Mouse (Mus musculus) midbrain, postnatal 0 days (tissue): Measurements from ENCODE around the gene Ppp4r2. TPM values are rescaled to one million over a fixed set of nuclear protein-coding genes. Genes with fewer than 3 reads are reported as not detected.

ENCODE experiments used
- ATAC-seq: fragments of 200-750 bp; cut with Nextera tagmentation; 2 replicates; pipeline ENCODE4 v1.8.0; 2017; ENCODE audit warnings: moderate number of reproducible peaks, mild to moderate bottlenecking, moderate TSS enrichment, moderate library complexity; ENCODE audit not compliant: low FRiP score
- DNase-seq: peaks from one replicate; pipeline ENCODE4 v3.0.0-alpha.2; 2015; ENCODE audit warnings: low spot score
- H3K27ac ChIP-seq: fragments of 300-500 bp; sonication (generic); 2 replicates; pipeline ENCODE4 v1.5.1; 2014; ENCODE audit warnings: low read depth, mild to moderate bottlenecking, low read length, mixed read lengths
- H3K27me3 ChIP-seq: fragments of 300-500 bp; sonication (generic); 2 replicates; pipeline ENCODE4 v1.6.1; 2014; ENCODE audit warnings: low read length, control low read depth, mixed read lengths; ENCODE audit not compliant: insufficient read depth
- H3K36me3 ChIP-seq: fragments of 300-500 bp; sonication (generic); 2 replicates; pipeline ENCODE4 v1.6.1; 2014; ENCODE audit warnings: low read length, control low read depth, mixed read lengths; ENCODE audit not compliant: insufficient read depth
- H3K4me1 ChIP-seq: fragments of 300-500 bp; sonication (generic); 2 replicates; pipeline ENCODE4 v1.6.1; 2014; ENCODE audit warnings: mild to moderate bottlenecking, control low read depth, antibody characterized with exemption, low read length, mixed read lengths; ENCODE audit not compliant: insufficient read depth
- H3K4me2 ChIP-seq: fragments of 300-500 bp; sonication (generic); 2 replicates; pipeline ENCODE4 v1.6.1; 2014; ENCODE audit warnings: low read depth, mild to moderate bottlenecking, low read length, mixed read lengths; ENCODE audit not compliant: poor library complexity, severe bottlenecking
- H3K4me3 ChIP-seq: fragments of 300-500 bp; sonication (generic); 2 replicates; pipeline ENCODE4 v1.5.1; 2014; ENCODE audit warnings: low read depth, mild to moderate bottlenecking, low read length, moderate library complexity
- H3K9ac ChIP-seq: fragments of 300-500 bp; sonication (generic); replicated peaks from 2 replicates; pipeline ENCODE4 v1.6.1; 2014; ENCODE audit warnings: mild to moderate bottlenecking, low read length, moderate library complexity, mixed read lengths; ENCODE audit not compliant: poor library complexity, severe bottlenecking
- H3K9me3 ChIP-seq: fragments of 300-500 bp; sonication (generic); 2 replicates; pipeline ENCODE4 v1.6.1; 2016; ENCODE audit warnings: low read length, control low read depth
- CTCF ChIP-seq: IDR thresholded peaks from 2 replicates; pipeline ENCODE4 v1.5.1; 2016; ENCODE audit warnings: antibody characterized with exemption, mild to moderate bottlenecking
- WGBS: fragments of 180-500 bp; shearing (Covaris S2); extraction: QIAGEN DNeasy Blood & Tissue Kit; methylation state at CpG from one replicate; pipeline ENCODE4 v1.1.7; 2014; 5-methylcytosine and 5-hydroxymethylcytosine counted together
- polyA plus RNA-seq: library from polyadenylated mRNA; unstranded; fragments of >200 nt; fragmentation: Nextera tagmentation; extraction: Ambion mirVana; gene quantifications from 2 replicates; pipeline ENCODE4 v1.2.1, GENCODE M21; 2015
- total RNA-seq: library from RNA; depleted of rRNA; stranded (reverse); fragments of >200 nt; gene quantifications from 2 replicates; pipeline ENCODE4 v1.2.3, GENCODE M21; 2014; rRNA removed

Gene Ppp4r2
- total and polyA plus RNA-seq, 2 experiments from 2014 or later, result 10.0 to 32.7 TPM

DNA sequence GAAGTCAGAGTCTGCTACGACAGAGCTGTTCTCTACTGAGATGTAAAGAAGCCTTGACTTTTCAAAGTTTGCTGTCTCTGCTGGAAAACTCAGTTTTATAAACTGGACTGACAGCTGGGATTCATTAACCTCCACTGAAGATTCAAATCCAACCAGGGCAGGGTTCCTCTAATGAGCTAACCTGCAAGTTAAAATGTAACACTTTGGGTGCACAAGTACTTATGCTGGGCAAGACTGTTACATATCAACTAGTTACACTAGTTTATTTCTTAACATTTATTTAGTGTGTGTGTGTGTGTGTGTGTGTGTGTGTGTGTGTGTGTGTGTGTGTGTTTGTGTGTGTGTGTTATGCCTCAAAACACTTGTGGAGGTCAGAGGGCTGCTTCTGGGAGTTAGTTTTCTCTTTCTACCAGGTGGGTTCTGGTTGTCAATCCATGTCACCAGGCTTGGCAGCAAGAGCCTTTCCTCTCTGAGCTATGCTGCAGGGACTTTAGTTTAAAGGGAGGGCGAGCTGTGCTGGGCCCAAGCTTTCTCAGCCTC, 76.8 kb downstream of the Ppp4r2 start:
- Histone ChIP-seq H3K4me2 (no peak overlapping the region), H3K36me3 (no peaks in the 10 kb centered on the region), H3K27me3 (no peaks in the 10 kb centered on the region), H3K27ac (no peak overlapping the region), H3K4me3 (no peak overlapping the region), H3K9me3 (no peaks in the 10 kb centered on the region), H3K9ac (no peak overlapping the region), H3K4me1 (no peaks in the 10 kb centered on the region)
- ATAC-seq (no peak), DNase-seq (no peak)
- TF ChIP-seq CTCF, result no peak
- WGBS, result 69% methylated on average over 2 of the region's 2 CpGs

Other genes with a start within 250 kb of the Ppp4r2 start
- 4.3 and 5.6 TPM in 2 replicates for gene Shq1, start 162.5 kb upstream of the Ppp4r2 start, total RNA-seq
- gene Shq1, start 162.5 kb upstream of the Ppp4r2 start, polyA plus RNA-seq, result 3.7 and 5.6 TPM in 2 replicates
- gene Gxylt2, start 128.9 kb upstream of the Ppp4r2 start, total RNA-seq, result 3.1 and 3.2 TPM in 2 replicates
- gene Gxylt2, start 128.9 kb upstream of the Ppp4r2 start, polyA plus RNA-seq, result 1.8 and 2.0 TPM in 2 replicates